Mouse (Mus musculus): ENCODE measurements at regions not wholly inside any gene's neighbourhood (a gene's known extent, or its start where the extent isn't known, plus 50 kb on each side); places are given as distances from the start of the nearest gene placed in this dataset.

- no peak for TF ChIP-seq CTCF (IDR thresholded peaks at IDR 0.05; ENCODE audit: low read depth, low read length)
- no peak for TF ChIP-seq POLR2A (IDR thresholded peaks at IDR 0.05; ENCODE audit: borderline replicate concordance, low read depth, low read length)
Observed at GRCm38 (mm10) chr4:152886773-152887172, 409.1 kb upstream of the Kcnab2 start.
